Comparison of ENCODE assay signal across 27 mouse cellular contexts in genomic region chr10:41578541-41578940, GRCm38 (mm10). TPM values are rescaled to one million over a fixed set of nuclear protein-coding genes. Genes with fewer than 3 reads are reported as not detected.
DNase-seq lines count a peak whose midpoint lies in the region; ATAC-seq lines count a peak whose summit lies in the region.
"Had no signal": no experiment of that assay in that cellular context is flagged by ENCODE, and none has a peak within 500 bp of the region (broad histone marks: within the 10 kb centered on the region; RNA-seq: fewer than 3 reads in every experiment).

No protein-coding gene starts in this region.

- no peak overlapping the region for H3K27ac ChIP-seq in kidney, embryonic 14.5 days (ENCODE audit: low read depth, low read length)
- H3K27ac ChIP-seq in embryonic facial prominence, embryonic 10.5 days (replicated peaks), result no peak overlapping the region
- H3K27ac ChIP-seq: forebrain, embryonic 10.5 days; forebrain, embryonic 13.5 days; heart, adult 2 months; heart, embryonic 10.5 days; heart, embryonic 13.5 days; hindbrain, embryonic 12.5 days; hindbrain, embryonic 15.5 days had no signal

- 16% methylated on average over 1 of the region's 1 CpGs for whole genome bisulfite sequencing in kidney, embryonic 14.5 days
- WGBS in embryonic facial prominence, embryonic 10.5 days, result 64% methylated on average over 1 of the region's 1 CpGs

- peaks cover 3% of the 10 kb centered on the region; the same call in 1 of the 2 replicates for H3K4me1 ChIP-seq in kidney, embryonic 14.5 days (ENCODE audit: control insufficient read depth, insufficient read depth, low read length)
- peaks cover 16% of the 10 kb centered on the region for H3K4me1 ChIP-seq in embryonic facial prominence, embryonic 10.5 days
- H3K4me1 ChIP-seq: hindbrain, embryonic 15.5 days had no signal

- no peak overlapping the region for H3K4me2 ChIP-seq in kidney, embryonic 14.5 days (replicated peaks; ENCODE audit: low read depth, low read length)
- H3K4me2 ChIP-seq: forebrain, embryonic 13.5 days; heart, embryonic 13.5 days; hindbrain, embryonic 12.5 days; hindbrain, embryonic 15.5 days had no signal

- peak; percentile 18 for DNase-seq in kidney, adult 18-20 months
- peak; percentile 83 for DNase-seq in kidney, adult 9 months
- DNase-seq in kidney, postnatal 4 days, result no peak
- DNase-seq in kidney, postnatal 14 days, result peak; percentile 25
- no peak for DNase-seq in embryonic facial prominence, embryonic 10.5 days (ENCODE audit: low spot score)
- DNase-seq in cerebellum, adult 8-10 months, result no peak
- DNase-seq: adrenal gland, adult 2 months; adrenal gland, postnatal 14 days; cerebellum, adult 11 months; cerebellum, adult 2 months; cerebellum, postnatal 10 days; cerebellum, postnatal 36 days; embryo, embryonic 11 days; gastrocnemius, postnatal 10 days; gastrocnemius, postnatal 36 days; heart, adult 2 months; heart, postnatal 14 days; heart, postnatal 4 days had no signal

- no peak overlapping the region for H3K9ac ChIP-seq in kidney, embryonic 14.5 days (ENCODE audit: low read depth, low read length)
- H3K9ac ChIP-seq: forebrain, embryonic 13.5 days; heart, embryonic 13.5 days; hindbrain, embryonic 12.5 days; hindbrain, embryonic 15.5 days had no signal

- H3K27me3 ChIP-seq in kidney, embryonic 14.5 days (ENCODE audit: control insufficient read depth, insufficient read depth, low read length), result no peaks in the 10 kb centered on the region
- H3K27me3 ChIP-seq in embryonic facial prominence, embryonic 10.5 days (replicated peaks; ENCODE audit: low read depth, poor library complexity, severe bottlenecking), result no peaks in the 10 kb centered on the region
- H3K27me3 ChIP-seq: forebrain, embryonic 13.5 days; heart, embryonic 13.5 days; hindbrain, embryonic 12.5 days; hindbrain, embryonic 15.5 days had no signal

- no peak for ATAC-seq in kidney, embryonic 14.5 days (ENCODE audit: low FRiP score, low TSS enrichment)
- ATAC-seq: CD4-positive, CD25-positive, alpha-beta regulatory T cell, adult 4 months; forebrain, embryonic 13.5 days; forebrain, embryonic 16.5 days had no signal

- no peak overlapping the region for H3K4me3 ChIP-seq in kidney, embryonic 14.5 days (ENCODE audit: low read length)
- no peak overlapping the region for H3K4me3 ChIP-seq in embryonic facial prominence, embryonic 10.5 days
- H3K4me3 ChIP-seq: forebrain, embryonic 10.5 days; forebrain, embryonic 13.5 days; heart, adult 2 months; heart, embryonic 10.5 days; heart, embryonic 13.5 days; hindbrain, embryonic 12.5 days; hindbrain, embryonic 15.5 days had no signal

- H3K9me3 ChIP-seq in kidney, embryonic 14.5 days (ENCODE audit: control insufficient read depth, low read length), result no peaks in the 10 kb centered on the region
- H3K9me3 ChIP-seq in embryonic facial prominence, embryonic 10.5 days, result no peaks in the 10 kb centered on the region
- H3K9me3 ChIP-seq: forebrain, embryonic 10.5 days; forebrain, embryonic 13.5 days; heart, embryonic 10.5 days; heart, embryonic 13.5 days; hindbrain, embryonic 12.5 days; hindbrain, embryonic 15.5 days had no signal

- no peaks in the 10 kb centered on the region for H3K36me3 ChIP-seq in kidney, embryonic 14.5 days (ENCODE audit: control insufficient read depth, insufficient read depth, low read length)
- no peaks in the 10 kb centered on the region for H3K36me3 ChIP-seq in embryonic facial prominence, embryonic 10.5 days (replicated peaks)
- H3K36me3 ChIP-seq: forebrain, embryonic 10.5 days; heart, embryonic 10.5 days; heart, embryonic 13.5 days; hindbrain, embryonic 12.5 days; hindbrain, embryonic 15.5 days had no signal

RNA-seq across cellular contexts. Expression of gene Cd164, which starts 59.3 kb away (rescaled TPM):
- polyA plus RNA-seq in kidney, embryonic 14.5 days (2014; fragmentation: Nextera tagmentation; extraction: Ambion mirVana), result 134 and 221 TPM in 2 replicates
- polyA plus RNA-seq in embryonic facial prominence, embryonic 10.5 days (2016; fragmentation: Nextera tagmentation; extraction: Ambion mirVana), result 138 and 143 TPM in 2 replicates

Comparison
In these comparisons a context has a peak if more than half of its experiments do, and no peak if none do; other contexts are left out.
1. DNase-seq: peak in kidney, adult 18-20 months (single experiment), kidney, adult 9 months (single experiment) and kidney, postnatal 14 days (single experiment); none in kidney, postnatal 4 days (0 of 2), embryonic facial prominence, embryonic 10.5 days (single experiment) and cerebellum, adult 8-10 months (single experiment).